In the genomic region with DNA sequence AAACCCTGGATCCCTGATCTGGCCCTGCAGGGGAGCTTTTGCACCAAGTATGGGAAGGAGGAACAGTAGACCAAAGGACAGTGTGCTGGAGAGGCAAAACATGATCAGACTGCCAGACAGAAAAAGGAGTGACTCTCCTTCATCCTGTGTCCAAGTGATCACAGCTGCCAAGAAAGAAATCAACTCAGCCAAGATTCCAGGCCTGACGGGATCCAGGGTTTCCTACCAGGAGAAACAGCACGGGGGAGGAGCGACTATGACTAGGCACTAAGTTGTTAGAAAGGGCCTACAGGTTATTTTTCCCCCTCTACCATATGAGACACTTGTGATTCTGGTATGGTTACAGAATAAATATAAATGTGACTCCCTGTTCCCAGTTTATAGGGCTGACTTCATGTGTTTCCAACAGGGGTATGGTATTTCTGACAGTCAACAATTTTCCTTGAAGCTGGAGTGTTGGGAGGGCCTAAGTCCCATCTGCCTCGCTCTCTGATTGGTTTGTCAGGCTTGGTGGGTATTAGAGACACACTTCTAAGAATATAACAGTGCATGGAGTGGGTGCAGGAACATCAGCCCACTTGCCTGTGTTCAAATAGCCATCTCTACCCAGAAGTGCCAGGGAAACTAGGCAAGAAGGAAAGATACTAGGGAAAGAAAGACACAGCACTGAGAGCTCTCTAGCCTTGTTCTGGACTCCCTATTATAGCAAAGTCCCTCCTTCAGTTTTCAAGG, we compare ENCODE assay signal across 10 mouse cellular contexts.
DNase-seq lines count a peak whose midpoint lies in the region; ATAC-seq and TF ChIP-seq lines count a peak whose summit lies in the region.
"Had no signal": no experiment of that assay in that cellular context is flagged by ENCODE, and none has a peak within 500 bp of the region (broad histone marks: within the 10 kb centered on the region; RNA-seq: fewer than 3 reads in every experiment).

No protein-coding gene starts in this region.

- no peak overlapping the region for H3K9ac ChIP-seq in embryonic facial prominence, embryonic 14.5 days (ENCODE audit: low read depth, low read length)
- no peak overlapping the region for H3K9ac ChIP-seq in limb, embryonic 14.5 days (ENCODE audit: low read depth, low read length, severe bottlenecking)

- H3K9me3 ChIP-seq in embryonic facial prominence, embryonic 14.5 days (ENCODE audit: control insufficient read depth, low read length): peaks cover 3% of the 10 kb centered on the region; the same call in 1 of the 2 replicates
- H3K9me3 ChIP-seq in embryonic facial prominence, embryonic 10.5 days: 0 out of 2 replicates have a peak, but pooled peaks cover 3% of the 10 kb centered on the region
- no peaks in the 10 kb centered on the region for H3K9me3 ChIP-seq in limb, embryonic 14.5 days (ENCODE audit: control insufficient read depth, low read length)

- H3K4me2 ChIP-seq in embryonic facial prominence, embryonic 14.5 days (ENCODE audit: low read depth, low read length): no peak overlapping the region
- H3K4me2 ChIP-seq in limb, embryonic 14.5 days (replicated peaks; ENCODE audit: low read depth, low read length, severe bottlenecking): no peak overlapping the region

- 73% methylated on average over 4 of the region's 4 CpGs for WGBS in embryonic facial prominence, embryonic 14.5 days
- WGBS in embryonic facial prominence, embryonic 10.5 days: 89% methylated on average over 4 of the region's 4 CpGs
- 62% methylated on average over 4 of the region's 4 CpGs for WGBS in limb, embryonic 14.5 days

- H3K4me3 ChIP-seq in embryonic facial prominence, embryonic 14.5 days (ENCODE audit: low read depth, low read length): no peak overlapping the region
- H3K4me3 ChIP-seq in embryonic facial prominence, embryonic 10.5 days: no peak overlapping the region
- H3K4me3 ChIP-seq in limb, embryonic 14.5 days (replicated peaks; ENCODE audit: low read length): no peak overlapping the region

- DNase-seq in embryonic facial prominence, embryonic 14.5 days (ENCODE audit: low spot score): peak; percentile 51
- DNase-seq in embryonic facial prominence, embryonic 10.5 days (ENCODE audit: low spot score): no peak
- peak; percentile 49 to 62 for DNase-seq in left cerebral cortex, postnatal 14 days (ENCODE audit: low spot score in 2 of 2)
- no peak for DNase-seq in left cerebral cortex, postnatal 10 days (ENCODE audit: extremely low spot score in 1 of 2, low spot score in 2 of 2)
- DNase-seq in fibroblast of lung, adult 2 months (ENCODE audit: low read depth): peak; percentile 11
- peak; percentile 30 for DNase-seq in limb, embryonic 14.5 days (ENCODE audit: low spot score)
- DNase-seq in embryo, embryonic 11 days: no peak
- no peak for DNase-seq in cerebellum, adult 11 months
- DNase-seq: cerebellum, adult 8-10 months; midbrain, embryonic 14.5 days had no signal

- TF ChIP-seq POLR2A in limb, embryonic 14.5 days (IDR thresholded peaks at IDR 0.05; ENCODE audit: borderline replicate concordance, extremely low read depth, insufficient read depth, insufficient read length): no peak

- no peak for ATAC-seq in embryonic facial prominence, embryonic 14.5 days (ENCODE audit: low read depth)
- no peak for ATAC-seq in limb, embryonic 14.5 days (ENCODE audit: low FRiP score, low read depth)

- H3K4me1 ChIP-seq in embryonic facial prominence, embryonic 14.5 days (ENCODE audit: control insufficient read depth, insufficient read depth, low read length): peaks cover 32% of the 10 kb centered on the region
- H3K4me1 ChIP-seq in embryonic facial prominence, embryonic 10.5 days: peaks cover 46% of the 10 kb centered on the region
- peaks cover 45% of the 10 kb centered on the region for H3K4me1 ChIP-seq in limb, embryonic 14.5 days (ENCODE audit: control insufficient read depth, insufficient read depth, low read length)

- no peaks in the 10 kb centered on the region for H3K36me3 ChIP-seq in embryonic facial prominence, embryonic 14.5 days (ENCODE audit: control insufficient read depth, insufficient read depth, low read length)
- 0 out of 2 replicates have a peak, but pooled peaks cover 3% of the 10 kb centered on the region for H3K36me3 ChIP-seq in embryonic facial prominence, embryonic 10.5 days (replicated peaks)
- no peaks in the 10 kb centered on the region for H3K36me3 ChIP-seq in limb, embryonic 14.5 days (ENCODE audit: control insufficient read depth, insufficient read depth, low read length)

- no peaks in the 10 kb centered on the region for H3K27me3 ChIP-seq in embryonic facial prominence, embryonic 14.5 days (replicated peaks; ENCODE audit: control insufficient read depth, insufficient read depth, low read length)
- H3K27me3 ChIP-seq in embryonic facial prominence, embryonic 10.5 days (replicated peaks; ENCODE audit: low read depth, poor library complexity, severe bottlenecking): no peaks in the 10 kb centered on the region
- no peaks in the 10 kb centered on the region for H3K27me3 ChIP-seq in limb, embryonic 14.5 days (ENCODE audit: control insufficient read depth, insufficient read depth, low read length)

- no peak overlapping the region for H3K27ac ChIP-seq in embryonic facial prominence, embryonic 14.5 days (replicated peaks; ENCODE audit: low read depth, low read length)
- no peak overlapping the region for H3K27ac ChIP-seq in embryonic facial prominence, embryonic 10.5 days (replicated peaks)
- peak overlapping the region; percentile 63; the same call in 1 of the 2 replicates for H3K27ac ChIP-seq in limb, embryonic 14.5 days (replicated peaks; ENCODE audit: low read depth, low read length)

- intact Hi-C loops in left cerebral cortex, postnatal 14 days (cut with DNase I): no loop called here
- intact Hi-C loops in left cerebral cortex, postnatal 10 days (cut with DNase I): no loop called here

Comparison
In these comparisons a context has a peak if more than half of its experiments do, and no peak if none do; other contexts are left out.
1. DNase-seq: peak in embryonic facial prominence, embryonic 14.5 days (single experiment), left cerebral cortex, postnatal 14 days (2 of 2), fibroblast of lung, adult 2 months (single experiment) and limb, embryonic 14.5 days (single experiment); none in embryonic facial prominence, embryonic 10.5 days (single experiment), left cerebral cortex, postnatal 10 days (0 of 2), embryo, embryonic 11 days (single experiment) and cerebellum, adult 11 months (single experiment).